Comparison of ENCODE assay signal across 9 mouse cellular contexts in the genomic region with DNA sequence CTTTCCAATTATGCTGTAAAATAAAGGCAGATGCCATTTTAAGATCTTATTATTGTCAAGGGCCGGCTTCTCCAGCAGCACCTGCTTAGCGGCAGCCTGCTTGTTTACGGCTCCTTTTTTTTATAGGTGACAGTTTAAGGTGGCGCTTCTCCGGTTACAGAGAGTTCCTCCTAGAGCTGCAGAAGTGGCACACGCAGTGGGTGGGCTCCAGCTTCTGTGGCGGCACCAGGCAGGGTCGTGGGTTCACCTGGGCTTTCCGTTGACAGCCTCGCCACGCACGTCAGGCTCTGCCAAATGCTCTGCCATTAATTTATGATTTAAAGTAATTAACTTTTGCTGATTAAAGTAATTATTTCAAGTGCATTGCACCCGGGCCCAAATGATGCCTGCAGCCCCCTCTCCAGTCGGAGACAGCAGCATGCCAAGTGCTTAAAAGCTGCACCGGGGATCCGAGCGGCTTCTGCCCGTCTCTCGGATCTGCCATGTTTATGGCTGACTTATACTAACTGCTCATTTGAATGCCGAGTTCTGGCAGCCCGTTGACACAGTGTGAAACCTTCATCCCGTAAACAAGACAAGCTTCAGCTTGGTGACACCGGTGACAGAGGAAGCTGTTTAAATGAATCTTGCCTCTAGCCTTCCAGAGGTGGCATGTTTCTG.
DNase-seq lines count a peak whose midpoint lies in the region; ATAC-seq and TF ChIP-seq lines count a peak whose summit lies in the region.
"Had no signal": no experiment of that assay in that cellular context is flagged by ENCODE, and none has a peak within 500 bp of the region (broad histone marks: within the 10 kb centered on the region; RNA-seq: fewer than 3 reads in every experiment).

No protein-coding gene starts in this region.

- peaks cover 10% of the 10 kb centered on the region; the same call in 1 of the 2 replicates for H3K27me3 ChIP-seq in heart, embryonic 15.5 days
- no peaks in the 10 kb centered on the region for H3K27me3 ChIP-seq in thymus, adult 2 months (ENCODE audit: control insufficient read depth, insufficient read depth, low read length)

- no peak for TF ChIP-seq POLR2A in thymus, adult 2 months (IDR thresholded peaks at IDR 0.05; ENCODE audit: control insufficient read depth, extremely low read depth, insufficient read depth, low read length, poor library complexity)

- H3K27ac ChIP-seq in heart, embryonic 15.5 days = no peak overlapping the region
- H3K27ac ChIP-seq in thymus, adult 2 months (ENCODE audit: control insufficient read depth, insufficient read depth, low read length) = no peak overlapping the region

- 0 out of 2 replicates have a peak overlapping the region, but pooled peaks have one; percentile 28 for H3K9ac ChIP-seq in heart, embryonic 15.5 days

- DNase-seq in heart, adult 11 months = no peak
- peak; percentile 20 for DNase-seq in thymus, postnatal 25 days
- DNase-seq in thymus, adult 2 months = no peak
- no peak for DNase-seq in frontal cortex, adult 2 months (ENCODE audit: extremely low spot score in 1 of 2, low spot score in 1 of 2)
- DNase-seq in left cerebral cortex, postnatal 25 days (ENCODE audit: low spot score in 2 of 2) = no peak

- TF ChIP-seq CTCF in thymus, adult 2 months (IDR thresholded peaks at IDR 0.05; ENCODE audit: borderline replicate concordance, control insufficient read depth, extremely low read depth, insufficient read depth, low read length, poor library complexity) = no peak

- ATAC-seq in heart, embryonic 15.5 days (replicated peaks; ENCODE audit: insufficient number of reproducible peaks, insufficient read depth, low FRiP score, low read depth) = no peak
- ATAC-seq in megakaryocyte progenitor cell, adult 5-6 weeks (replicated peaks; ENCODE audit: poor library complexity) = 0 out of 2 replicates have a peak, but pooled peaks have one; percentile 14
- no peak for ATAC-seq in frontal cortex, adult (ENCODE audit: low TSS enrichment)
- ATAC-seq: CD4-positive, CD25-positive, alpha-beta regulatory T cell, adult 4 months had no signal

- intact Hi-C loops in left cerebral cortex, postnatal 25 days (cut with DNase I) = no loop called here

- peak overlapping the region; percentile 51 for H3K4me2 ChIP-seq in heart, embryonic 15.5 days

- WGBS in heart, embryonic 15.5 days = 32% methylated on average over 23 of the region's 23 CpGs
- WGBS in thymus, adult 2 months = 31% methylated on average over 23 of the region's 23 CpGs

- H3K4me3 ChIP-seq in heart, embryonic 15.5 days = peak overlapping the region; percentile 24
- no peak overlapping the region for H3K4me3 ChIP-seq in thymus, adult 2 months (ENCODE audit: control insufficient read depth, insufficient read depth, low read length)

- no peaks in the 10 kb centered on the region for H3K9me3 ChIP-seq in heart, embryonic 15.5 days (replicated peaks)

- H3K4me1 ChIP-seq in heart, embryonic 15.5 days (replicated peaks) = peaks cover 18% of the 10 kb centered on the region
- peaks cover 8% of the 10 kb centered on the region for H3K4me1 ChIP-seq in thymus, adult 2 months (replicated peaks; ENCODE audit: control insufficient read depth, insufficient read depth, low read length)

- no peaks in the 10 kb centered on the region for H3K36me3 ChIP-seq in heart, embryonic 15.5 days
- H3K36me3 ChIP-seq in thymus, adult 2 months (ENCODE audit: control insufficient read depth, insufficient read depth, low read length) = no peaks in the 10 kb centered on the region
